Mouse (Mus musculus): Measurements from ENCODE around the gene Hist1h4d. TPM values are rescaled to one million over a fixed set of nuclear protein-coding genes. Genes with fewer than 3 reads are reported as not detected.
"Not testable (repeated sequence)": the region's sequence is repeated elsewhere in the genome, so short reads cannot be mapped to it uniquely, and the experiment has no call there.

The Hist1h4d gene
- polyA plus RNA-seq, 1 experiment from 2014 or later, result 51.7 TPM

GRCm38 (mm10) chr13:23575864-23576313 lies 5.5 kb upstream of the Hist1h4d start:
- Histone ChIP-seq H3K27ac (ENCODE audit: low read depth, low read length) (peak overlapping the region; percentile 84), H3K9ac (ENCODE audit: low read depth, low read length) (peak overlapping the region; percentile 76), H3K4me3 (ENCODE audit: low read depth, low read length) (peak overlapping the region; percentile 45), H3K4me2 (peak overlapping the region; percentile 68)
- 0% methylated on average over 11 of the region's 40 CpGs for WGBS (ENCODE audit: insufficient replicate concordance)
- not testable (repeated sequence) for H3K36me3 ChIP-seq (ENCODE audit: control insufficient read depth, insufficient read depth, low read length); H3K4me1 ChIP-seq (ENCODE audit: control insufficient read depth, insufficient read depth, low read length); ATAC-seq (replicated peaks; ENCODE audit: insufficient number of reproducible peaks, low FRiP score, low TSS enrichment); H3K27me3 ChIP-seq (ENCODE audit: control insufficient read depth, insufficient read depth, low read length); H3K9me3 ChIP-seq (replicated peaks; ENCODE audit: control insufficient read depth, low read length)

- peak overlapping the region; percentile 68 for H3K4me2 ChIP-seq
- H3K36me3 ChIP-seq (ENCODE audit: control insufficient read depth, insufficient read depth, low read length), result no peaks in the 10 kb centered on the region
- peak overlapping the region; percentile 45 for H3K4me3 ChIP-seq (ENCODE audit: low read depth, low read length)
- H3K27ac ChIP-seq (ENCODE audit: low read depth, low read length), result peak overlapping the region; percentile 84
- ATAC-seq (replicated peaks; ENCODE audit: insufficient number of reproducible peaks, low FRiP score, low TSS enrichment), result no peak
- no peaks in the 10 kb centered on the region for H3K9me3 ChIP-seq (replicated peaks; ENCODE audit: control insufficient read depth, low read length)
- H3K4me1 ChIP-seq (ENCODE audit: control insufficient read depth, insufficient read depth, low read length), result peaks cover 8% of the 10 kb centered on the region; the same call in 1 of the 2 replicates
- H3K9ac ChIP-seq (ENCODE audit: low read depth, low read length), result peak overlapping the region; percentile 76
- H3K27me3 ChIP-seq (ENCODE audit: control insufficient read depth, insufficient read depth, low read length), result no peaks in the 10 kb centered on the region
- WGBS (ENCODE audit: insufficient replicate concordance), result 13% methylated on average over 7 of the region's 7 CpGs
These were observed 5.0 kb upstream of the Hist1h4d start for GRCm38 (mm10) chr13:23576351-23576881.

GRCm38 (mm10) chr13:23576906-23577639 lies 4.3 kb upstream of the Hist1h4d start:
- ATAC-seq (replicated peaks; ENCODE audit: insufficient number of reproducible peaks, low FRiP score, low TSS enrichment), result no peak
- 60% methylated on average over 6 of the region's 6 CpGs for WGBS (ENCODE audit: insufficient replicate concordance)
- peak overlapping the region; percentile 76 for H3K9ac ChIP-seq (ENCODE audit: low read depth, low read length)
- H3K4me3 ChIP-seq (ENCODE audit: low read depth, low read length), result peak overlapping the region; percentile 45
- H3K27me3 ChIP-seq (ENCODE audit: control insufficient read depth, insufficient read depth, low read length), result no peaks in the 10 kb centered on the region
- H3K9me3 ChIP-seq (replicated peaks; ENCODE audit: control insufficient read depth, low read length), result no peaks in the 10 kb centered on the region
- no peaks in the 10 kb centered on the region for H3K36me3 ChIP-seq (ENCODE audit: control insufficient read depth, insufficient read depth, low read length)
- H3K27ac ChIP-seq (ENCODE audit: low read depth, low read length), result peak overlapping the region; percentile 84
- H3K4me1 ChIP-seq (ENCODE audit: control insufficient read depth, insufficient read depth, low read length), result peaks cover 11% of the 10 kb centered on the region; the same call in 1 of the 2 replicates
- peak overlapping the region; percentile 68 for H3K4me2 ChIP-seq

- Histone ChIP-seq H3K27ac (ENCODE audit: low read depth, low read length) (no peak overlapping the region), H3K4me2 (no peak overlapping the region), H3K9ac (ENCODE audit: low read depth, low read length) (no peak overlapping the region), H3K4me1 (ENCODE audit: control insufficient read depth, insufficient read depth, low read length) (peaks cover 14% of the 10 kb centered on the region; the same call in 1 of the 2 replicates), H3K9me3 (replicated peaks; ENCODE audit: control insufficient read depth, low read length) (no peaks in the 10 kb centered on the region), H3K4me3 (ENCODE audit: low read depth, low read length) (no peak overlapping the region), H3K27me3 (ENCODE audit: control insufficient read depth, insufficient read depth, low read length) (no peaks in the 10 kb centered on the region), H3K36me3 (ENCODE audit: control insufficient read depth, insufficient read depth, low read length) (no peaks in the 10 kb centered on the region)
- WGBS (ENCODE audit: insufficient replicate concordance), result 95% methylated on average over 1 of the region's 1 CpGs
- no peak for ATAC-seq (replicated peaks; ENCODE audit: insufficient number of reproducible peaks, low FRiP score, low TSS enrichment)
These were observed 3.6 kb upstream of the Hist1h4d start for GRCm38 (mm10) chr13:23577835-23578234.

- Histone ChIP-seq H3K27ac (ENCODE audit: low read depth, low read length) (peak overlapping the region; percentile 91), H3K4me2 (peak overlapping the region; percentile 85), H3K27me3 (ENCODE audit: control insufficient read depth, insufficient read depth, low read length) (no peaks in the 10 kb centered on the region), H3K36me3 (ENCODE audit: control insufficient read depth, insufficient read depth, low read length) (no peaks in the 10 kb centered on the region), H3K9ac (ENCODE audit: low read depth, low read length) (peak overlapping the region; percentile 84), H3K4me1 (ENCODE audit: control insufficient read depth, insufficient read depth, low read length) (peaks cover 18% of the 10 kb centered on the region; the same call in 1 of the 2 replicates), H3K9me3 (replicated peaks; ENCODE audit: control insufficient read depth, low read length) (no peaks in the 10 kb centered on the region), H3K4me3 (ENCODE audit: low read depth, low read length) (peak overlapping the region; percentile 49)
- no peak for ATAC-seq (replicated peaks; ENCODE audit: insufficient number of reproducible peaks, low FRiP score, low TSS enrichment)
- WGBS (ENCODE audit: insufficient replicate concordance), result 11% methylated on average over 6 of the region's 6 CpGs
These were observed 1.0 kb downstream of the Hist1h4d start for GRCm38 (mm10) chr13:23582219-23583056.

- Histone ChIP-seq H3K9ac (ENCODE audit: low read depth, low read length) (0 out of 2 replicates have a peak overlapping the region, but pooled peaks have one; percentile 34), H3K4me1 (ENCODE audit: control insufficient read depth, insufficient read depth, low read length) (peaks cover 18% of the 10 kb centered on the region; the same call in 1 of the 2 replicates), H3K36me3 (ENCODE audit: control insufficient read depth, insufficient read depth, low read length) (no peaks in the 10 kb centered on the region), H3K4me2 (peak overlapping the region; percentile 37), H3K4me3 (ENCODE audit: low read depth, low read length) (no peak overlapping the region; the same call in 1 of the 2 replicates), H3K9me3 (replicated peaks; ENCODE audit: control insufficient read depth, low read length) (no peaks in the 10 kb centered on the region), H3K27ac (ENCODE audit: low read depth, low read length) (peak overlapping the region; percentile 91), H3K27me3 (ENCODE audit: control insufficient read depth, insufficient read depth, low read length) (no peaks in the 10 kb centered on the region)
- ATAC-seq (replicated peaks; ENCODE audit: insufficient number of reproducible peaks, low FRiP score, low TSS enrichment), result no peak
These were observed 2.1 kb downstream of the Hist1h4d start for GRCm38 (mm10) chr13:23583387-23584068.

- Histone ChIP-seq H3K4me2 (peak overlapping the region; percentile 69), H3K27ac (ENCODE audit: low read depth, low read length) (peak overlapping the region; percentile 96), H3K9ac (ENCODE audit: low read depth, low read length) (peak overlapping the region; percentile 80), H3K4me3 (ENCODE audit: low read depth, low read length) (peak overlapping the region; percentile 38), H3K4me1 (ENCODE audit: control insufficient read depth, insufficient read depth, low read length) (peaks cover 18% of the 10 kb centered on the region; the same call in 1 of the 2 replicates), H3K27me3 (ENCODE audit: control insufficient read depth, insufficient read depth, low read length) (no peaks in the 10 kb centered on the region), H3K36me3 (ENCODE audit: control insufficient read depth, insufficient read depth, low read length) (no peaks in the 10 kb centered on the region), H3K9me3 (replicated peaks; ENCODE audit: control insufficient read depth, low read length) (no peaks in the 10 kb centered on the region)
- no peak for ATAC-seq (replicated peaks; ENCODE audit: insufficient number of reproducible peaks, low FRiP score, low TSS enrichment)
These were observed 2.9 kb downstream of the Hist1h4d start for GRCm38 (mm10) chr13:23584331-23584730.

- Histone ChIP-seq H3K27ac (ENCODE audit: low read depth, low read length) (peak overlapping the region; percentile 96), H3K4me2 (peak overlapping the region; percentile 69), H3K27me3 (ENCODE audit: control insufficient read depth, insufficient read depth, low read length) (no peaks in the 10 kb centered on the region), H3K4me1 (ENCODE audit: control insufficient read depth, insufficient read depth, low read length) (peaks cover 18% of the 10 kb centered on the region; the same call in 1 of the 2 replicates), H3K4me3 (ENCODE audit: low read depth, low read length) (peak overlapping the region; percentile 38), H3K9ac (ENCODE audit: low read depth, low read length) (peak overlapping the region; percentile 80), H3K36me3 (ENCODE audit: control insufficient read depth, insufficient read depth, low read length) (no peaks in the 10 kb centered on the region), H3K9me3 (replicated peaks; ENCODE audit: control insufficient read depth, low read length) (no peaks in the 10 kb centered on the region)
- under 1% methylated on average over 21 of the region's 21 CpGs for WGBS (ENCODE audit: insufficient replicate concordance)
- no peak for ATAC-seq (replicated peaks; ENCODE audit: insufficient number of reproducible peaks, low FRiP score, low TSS enrichment)
These were observed 3.6 kb downstream of the Hist1h4d start for GRCm38 (mm10) chr13:23585029-23585441.

Measured in heart, embryonic 11.5 days (tissue).